ENCODE assay signal across 21 mouse cellular contexts in the genomic region with DNA sequence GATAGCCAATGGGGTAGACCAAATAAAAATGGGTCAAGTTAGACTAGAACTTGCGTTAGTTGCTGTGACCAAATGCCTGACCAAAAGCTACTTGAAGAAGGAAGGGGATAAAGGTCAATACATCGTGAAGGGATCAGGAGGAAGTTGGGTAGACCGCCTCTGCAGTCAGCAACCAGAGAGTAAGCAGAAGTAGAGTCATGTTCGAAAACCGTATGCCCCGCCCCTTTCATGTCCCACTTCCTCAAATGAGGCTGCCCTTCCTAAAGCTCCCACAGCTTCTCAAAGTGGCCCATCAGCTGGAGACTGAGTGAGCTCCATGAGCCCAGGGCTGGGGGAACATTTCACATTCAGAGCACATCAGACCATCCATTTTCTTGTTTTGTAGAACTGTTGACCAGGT.
A peak's percentile ranks its signal among the peaks of the same experiment; 100 is the strongest.
DNase-seq lines count a peak whose midpoint lies in the region; ATAC-seq and TF ChIP-seq lines count a peak whose summit lies in the region.
"Had no signal": no experiment of that assay in that cellular context is flagged by ENCODE, and none has a peak within 500 bp of the region (broad histone marks: within the 10 kb centered on the region; RNA-seq: fewer than 3 reads in every experiment).

No protein-coding gene starts in this region.

- WGBS in midbrain, embryonic 11.5 days = 86% methylated on average over 6 of the region's 6 CpGs
- WGBS in midbrain, postnatal 0 days = 92% methylated on average over 6 of the region's 6 CpGs
- 83% methylated on average over 6 of the region's 6 CpGs for WGBS in lung, postnatal 0 days
- 93% methylated on average over 6 of the region's 6 CpGs for WGBS in forebrain, embryonic 15.5 days
- WGBS in hindbrain, embryonic 16.5 days = 97% methylated on average over 6 of the region's 6 CpGs

- no peaks in the 10 kb centered on the region for H3K4me1 ChIP-seq in midbrain, embryonic 11.5 days (ENCODE audit: control insufficient read depth, insufficient read depth, low read length)
- H3K4me1 ChIP-seq in midbrain, postnatal 0 days (ENCODE audit: insufficient read depth, low read length) = no peaks in the 10 kb centered on the region
- no peaks in the 10 kb centered on the region for H3K4me1 ChIP-seq in lung, postnatal 0 days (ENCODE audit: insufficient read depth, low read depth, low read length)
- H3K4me1 ChIP-seq in forebrain, embryonic 15.5 days = no peaks in the 10 kb centered on the region
- H3K4me1 ChIP-seq in hindbrain, embryonic 16.5 days (ENCODE audit: control insufficient read depth, insufficient read depth, low read depth, low read length) = no peaks in the 10 kb centered on the region
- H3K4me1 ChIP-seq: hindbrain, embryonic 15.5 days; intestine, embryonic 15.5 days; neural tube, embryonic 15.5 days had no signal

- no peak overlapping the region for H3K4me3 ChIP-seq in midbrain, embryonic 11.5 days (ENCODE audit: low read depth, low read length)
- no peak overlapping the region for H3K4me3 ChIP-seq in midbrain, postnatal 0 days (ENCODE audit: low read depth, low read length)
- no peak overlapping the region for H3K4me3 ChIP-seq in lung, postnatal 0 days (ENCODE audit: low read depth, low read length)
- no peak overlapping the region for H3K4me3 ChIP-seq in forebrain, embryonic 15.5 days
- H3K4me3 ChIP-seq in hindbrain, embryonic 16.5 days (ENCODE audit: low read length) = no peak overlapping the region
- H3K4me3 ChIP-seq: embryonic facial prominence, embryonic 15.5 days; hindbrain, embryonic 15.5 days; intestine, embryonic 15.5 days; midbrain, embryonic 10.5 days; neural tube, embryonic 15.5 days had no signal

- peak; percentile 44 for DNase-seq in midbrain, embryonic 11.5 days (ENCODE audit: low spot score, missing footprints)
- DNase-seq in midbrain, postnatal 0 days (ENCODE audit: low spot score) = no peak
- peak; percentile 35 for DNase-seq in lung, postnatal 0 days (ENCODE audit: low spot score)
- no peak for DNase-seq in T-cell, adult 2 months (ENCODE audit: low spot score)
- DNase-seq: adrenal gland, postnatal 10 days; cerebellum, adult 2 months; cerebellum, postnatal 36 days; gastrocnemius, postnatal 10 days; heart, postnatal 4 days; kidney, adult 9 months; right cerebral cortex, adult 18-20 months had no signal

- no peak overlapping the region for H3K9ac ChIP-seq in midbrain, embryonic 11.5 days (ENCODE audit: low read length)
- H3K9ac ChIP-seq in midbrain, postnatal 0 days (replicated peaks; ENCODE audit: low read length, poor library complexity, severe bottlenecking) = no peak overlapping the region
- no peak overlapping the region for H3K9ac ChIP-seq in lung, postnatal 0 days (replicated peaks; ENCODE audit: low read depth)
- no peak overlapping the region for H3K9ac ChIP-seq in forebrain, embryonic 15.5 days (replicated peaks)
- no peak overlapping the region for H3K9ac ChIP-seq in hindbrain, embryonic 16.5 days (ENCODE audit: low read depth, low read length)
- H3K9ac ChIP-seq: embryonic facial prominence, embryonic 15.5 days; hindbrain, embryonic 15.5 days; intestine, embryonic 15.5 days; neural tube, embryonic 15.5 days had no signal

- H3K9me3 ChIP-seq in midbrain, embryonic 11.5 days (ENCODE audit: control insufficient read depth, low read length) = no peaks in the 10 kb centered on the region; the same call in 1 of the 2 replicates
- H3K9me3 ChIP-seq in midbrain, postnatal 0 days (ENCODE audit: low read length) = no peaks in the 10 kb centered on the region
- H3K9me3 ChIP-seq in lung, postnatal 0 days (ENCODE audit: low read length) = no peaks in the 10 kb centered on the region
- H3K9me3 ChIP-seq in forebrain, embryonic 15.5 days = 0 out of 2 replicates have a peak, but pooled peaks cover 3% of the 10 kb centered on the region
- H3K9me3 ChIP-seq in hindbrain, embryonic 16.5 days (ENCODE audit: control insufficient read depth, low read length) = no peaks in the 10 kb centered on the region
- H3K9me3 ChIP-seq: embryonic facial prominence, embryonic 15.5 days; hindbrain, embryonic 15.5 days; intestine, embryonic 15.5 days; midbrain, embryonic 10.5 days; neural tube, embryonic 15.5 days had no signal

- no peaks in the 10 kb centered on the region for H3K27me3 ChIP-seq in midbrain, embryonic 11.5 days (ENCODE audit: control insufficient read depth, insufficient read depth, low read length)
- no peaks in the 10 kb centered on the region for H3K27me3 ChIP-seq in midbrain, postnatal 0 days (ENCODE audit: insufficient read depth, low read length)
- H3K27me3 ChIP-seq in lung, postnatal 0 days (replicated peaks; ENCODE audit: insufficient read depth, low read length) = no peaks in the 10 kb centered on the region
- no peaks in the 10 kb centered on the region for H3K27me3 ChIP-seq in forebrain, embryonic 15.5 days
- H3K27me3 ChIP-seq in hindbrain, embryonic 16.5 days (replicated peaks; ENCODE audit: control insufficient read depth, insufficient read depth, low read length) = no peaks in the 10 kb centered on the region
- H3K27me3 ChIP-seq: embryonic facial prominence, embryonic 15.5 days; hindbrain, embryonic 15.5 days; intestine, embryonic 15.5 days; neural tube, embryonic 15.5 days had no signal

- H3K4me2 ChIP-seq in midbrain, embryonic 11.5 days = no peak overlapping the region
- no peak overlapping the region for H3K4me2 ChIP-seq in midbrain, postnatal 0 days (ENCODE audit: low read depth, low read length, poor library complexity, severe bottlenecking)
- H3K4me2 ChIP-seq in lung, postnatal 0 days (replicated peaks; ENCODE audit: low read depth, low read length) = no peak overlapping the region
- no peak overlapping the region for H3K4me2 ChIP-seq in forebrain, embryonic 15.5 days (replicated peaks)
- no peak overlapping the region for H3K4me2 ChIP-seq in hindbrain, embryonic 16.5 days (ENCODE audit: low read length)
- H3K4me2 ChIP-seq: embryonic facial prominence, embryonic 15.5 days; hindbrain, embryonic 15.5 days; intestine, embryonic 15.5 days; neural tube, embryonic 15.5 days had no signal

- no peak for ATAC-seq in midbrain, embryonic 11.5 days (ENCODE audit: low FRiP score)
- no peak for ATAC-seq in midbrain, postnatal 0 days (ENCODE audit: low FRiP score)
- peak; percentile 68 for ATAC-seq in granulocyte monocyte progenitor cell, adult 5-6 weeks (replicated peaks; ENCODE audit: poor library complexity, severe bottlenecking)
- ATAC-seq in lung, postnatal 0 days = no peak
- ATAC-seq in megakaryocyte, adult 5-6 weeks (ENCODE audit: poor library complexity, severe bottlenecking) = peak; percentile 40; the same call in 1 of the 2 replicates
- ATAC-seq in forebrain, embryonic 15.5 days (replicated peaks) = no peak
- ATAC-seq in hindbrain, embryonic 16.5 days = no peak
- ATAC-seq: forebrain, embryonic 16.5 days; intestine, embryonic 15.5 days had no signal

- H3K36me3 ChIP-seq in midbrain, embryonic 11.5 days (ENCODE audit: control insufficient read depth, insufficient read depth, low read length) = no peaks in the 10 kb centered on the region
- no peaks in the 10 kb centered on the region for H3K36me3 ChIP-seq in midbrain, postnatal 0 days (ENCODE audit: insufficient read depth, low read length)
- no peaks in the 10 kb centered on the region for H3K36me3 ChIP-seq in lung, postnatal 0 days (ENCODE audit: insufficient read depth, low read length)
- H3K36me3 ChIP-seq in forebrain, embryonic 15.5 days = no peaks in the 10 kb centered on the region
- no peaks in the 10 kb centered on the region for H3K36me3 ChIP-seq in hindbrain, embryonic 16.5 days (ENCODE audit: control insufficient read depth, insufficient read depth, low read length)
- H3K36me3 ChIP-seq: embryonic facial prominence, embryonic 15.5 days; hindbrain, embryonic 15.5 days; intestine, embryonic 15.5 days; midbrain, embryonic 10.5 days; neural tube, embryonic 15.5 days had no signal

- no peak overlapping the region for H3K27ac ChIP-seq in midbrain, embryonic 11.5 days (ENCODE audit: low read depth, low read length)
- H3K27ac ChIP-seq in midbrain, postnatal 0 days (ENCODE audit: low read depth, low read length) = no peak overlapping the region
- no peak overlapping the region for H3K27ac ChIP-seq in lung, postnatal 0 days (ENCODE audit: low read length)
- no peak overlapping the region for H3K27ac ChIP-seq in forebrain, embryonic 15.5 days (replicated peaks)
- H3K27ac ChIP-seq in hindbrain, embryonic 16.5 days (ENCODE audit: low read depth, low read length) = no peak overlapping the region
- H3K27ac ChIP-seq: embryonic facial prominence, embryonic 15.5 days; hindbrain, embryonic 15.5 days; intestine, embryonic 15.5 days; midbrain, embryonic 10.5 days; neural tube, embryonic 15.5 days had no signal

- TF ChIP-seq EP300 in lung, postnatal 0 days (IDR thresholded peaks at IDR 0.05) = no peak

- TF ChIP-seq CTCF in midbrain, postnatal 0 days (IDR thresholded peaks at IDR 0.05) = no peak
- TF ChIP-seq CTCF in lung, postnatal 0 days (IDR thresholded peaks at IDR 0.05) = no peak

Comparison
In these comparisons a context has a peak if more than half of its experiments do, and no peak if none do; other contexts are left out.
1. DNase-seq: peak in midbrain, embryonic 11.5 days (single experiment) and lung, postnatal 0 days (single experiment); none in midbrain, postnatal 0 days (single experiment) and T-cell, adult 2 months (single experiment).
2. ATAC-seq: peak in granulocyte monocyte progenitor cell, adult 5-6 weeks (single experiment) and megakaryocyte, adult 5-6 weeks (single experiment); none in midbrain, embryonic 11.5 days (single experiment), midbrain, postnatal 0 days (single experiment), lung, postnatal 0 days (single experiment), forebrain, embryonic 15.5 days (single experiment) and hindbrain, embryonic 16.5 days (single experiment).